Mouse (Mus musculus): ENCODE results near the gene Lrcol1. TPM values are rescaled to one million over a fixed set of nuclear protein-coding genes. Genes with fewer than 3 reads are reported as not detected.
A peak's percentile ranks its signal among the peaks of the same experiment; 100 is the strongest.

Gene Lrcol1
- total and polyA plus RNA-seq, 3 experiments = not detected

GRCm38 (mm10) chr5:110338792-110339191, 5.7 kb upstream of the Lrcol1 start:
- H3K27me3 ChIP-seq (ENCODE audit: control insufficient read depth, insufficient read depth, low read length) = peaks cover 8% of the 10 kb centered on the region
- TF ChIP-seq CTCF (IDR thresholded peaks at IDR 0.05) (no peak), POLR2A (IDR thresholded peaks at IDR 0.05; ENCODE audit: insufficient read depth, low read depth, low read length) (no peak), EP300 (IDR thresholded peaks at IDR 0.05; ENCODE audit: insufficient read depth, low read depth, low read length) (no peak)
- WGBS = 33% methylated on average over 2 of the region's 2 CpGs
- peak in 1 of 2 experiments; percentile 15 for DNase-seq
- intact Hi-C loops (cut with DNase I) = no loop called here
- no peak overlapping the region for H3K9ac ChIP-seq (ENCODE audit: low read depth, low read length)
- no peak overlapping the region for H3K27ac ChIP-seq
- H3K4me1 ChIP-seq (ENCODE audit: control insufficient read depth, insufficient read depth, low read length) = no peaks in the 10 kb centered on the region
- no peak overlapping the region for H3K4me3 ChIP-seq
- H3K79me2 ChIP-seq (replicated peaks; ENCODE audit: control insufficient read depth, insufficient read depth, low read length) = no peaks in the 10 kb centered on the region
- no peaks in the 10 kb centered on the region for H3K36me3 ChIP-seq (ENCODE audit: control insufficient read depth, insufficient read depth, low read length)

DNA sequence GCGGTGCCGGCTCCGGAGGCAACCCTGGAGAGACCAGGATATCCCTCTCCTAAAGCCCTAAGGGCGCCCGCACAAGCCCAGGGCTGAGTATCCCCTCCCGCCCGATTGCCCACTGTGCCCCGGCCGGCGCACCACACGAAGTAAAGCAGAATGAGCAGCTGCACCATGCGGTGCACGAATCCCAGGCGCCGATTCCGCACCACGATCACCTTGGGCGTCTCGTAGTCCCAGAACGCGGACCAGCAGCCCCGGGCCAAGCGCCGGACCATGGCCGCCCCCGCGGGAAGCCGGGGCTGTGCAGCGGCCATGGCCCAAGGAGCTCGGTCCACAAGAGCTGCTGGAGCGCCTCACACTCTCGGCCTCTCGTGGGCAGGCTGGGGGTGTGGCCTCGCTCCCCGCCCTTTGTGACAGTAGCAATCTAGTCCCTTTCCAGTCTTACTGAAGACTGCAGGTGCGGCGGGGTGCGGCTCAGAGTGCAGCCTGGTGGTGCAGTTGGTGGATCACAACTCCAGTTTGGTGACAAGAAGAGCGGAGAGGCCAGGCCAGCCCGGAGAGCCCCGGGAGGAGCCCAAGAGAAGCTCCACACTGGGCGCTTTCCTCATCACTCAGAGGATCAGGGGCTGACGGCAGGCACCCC, 1.8 kb upstream of the Lrcol1 start, which contains the start of gene P2rx2:
P2rx2 (minus strand) TSS at position 565 of the 637 bp plus-strand sequence.
- TF ChIP-seq CTCF (IDR thresholded peaks at IDR 0.05) (no peak), POLR2A (IDR thresholded peaks at IDR 0.05; ENCODE audit: insufficient read depth, low read depth, low read length) (no peak), EP300 (IDR thresholded peaks at IDR 0.05; ENCODE audit: insufficient read depth, low read depth, low read length) (no peak)
- Histone ChIP-seq H3K27me3 (ENCODE audit: control insufficient read depth, insufficient read depth, low read length) (peaks cover 8% of the 10 kb centered on the region), H3K27ac (no peak within 1 kb of the TSS), H3K4me3 (peak within 1 kb of the TSS; percentile 38), H3K79me2 (replicated peaks; ENCODE audit: control insufficient read depth, insufficient read depth, low read length) (no peaks in the 10 kb centered on the region), H3K4me1 (ENCODE audit: control insufficient read depth, insufficient read depth, low read length) (no peaks in the 10 kb centered on the region), H3K9ac (ENCODE audit: low read depth, low read length) (0 out of 2 replicates have a peak within 1 kb of the TSS, but pooled peaks have one; percentile 16), H3K36me3 (ENCODE audit: control insufficient read depth, insufficient read depth, low read length) (no peaks in the 10 kb centered on the region)
- intact Hi-C loops (cut with DNase I) = no loop called here
- WGBS = 3% methylated on average over 43 of the region's 43 CpGs
- DNase-seq = peak; percentile 14 to 35

GRCm38 (mm10) chr5:110345553-110345952, 1.0 kb downstream of the Lrcol1 start:
- Histone ChIP-seq H3K79me2 (replicated peaks; ENCODE audit: control insufficient read depth, insufficient read depth, low read length) (no peaks in the 10 kb centered on the region), H3K36me3 (ENCODE audit: control insufficient read depth, insufficient read depth, low read length) (no peaks in the 10 kb centered on the region), H3K27me3 (ENCODE audit: control insufficient read depth, insufficient read depth, low read length) (peaks cover 8% of the 10 kb centered on the region), H3K9ac (ENCODE audit: low read depth, low read length) (no peak overlapping the region), H3K4me3 (no peak overlapping the region), H3K27ac (no peak overlapping the region), H3K4me1 (ENCODE audit: control insufficient read depth, insufficient read depth, low read length) (no peaks in the 10 kb centered on the region)
- 76% methylated on average over 4 of the region's 4 CpGs for WGBS
- no peak for TF ChIP-seq CTCF (IDR thresholded peaks at IDR 0.05)
- TF ChIP-seq EP300 (IDR thresholded peaks at IDR 0.05; ENCODE audit: insufficient read depth, low read depth, low read length) = no peak
- no peak for TF ChIP-seq POLR2A (IDR thresholded peaks at IDR 0.05; ENCODE audit: insufficient read depth, low read depth, low read length)
- no peak for DNase-seq
- intact Hi-C loops (cut with DNase I) = no loop called here

GRCm38 (mm10) chr5:110347006-110347405, 2.5 kb downstream of the Lrcol1 start:
- no peak for DNase-seq
- TF ChIP-seq EP300 (IDR thresholded peaks at IDR 0.05; ENCODE audit: insufficient read depth, low read depth, low read length) (no peak), CTCF (IDR thresholded peaks at IDR 0.05) (no peak), POLR2A (IDR thresholded peaks at IDR 0.05; ENCODE audit: insufficient read depth, low read depth, low read length) (no peak)
- intact Hi-C loops (cut with DNase I) = no loop called here
- WGBS = 79% methylated on average over 8 of the region's 8 CpGs
- Histone ChIP-seq H3K36me3 (ENCODE audit: control insufficient read depth, insufficient read depth, low read length) (no peaks in the 10 kb centered on the region), H3K9ac (ENCODE audit: low read depth, low read length) (no peak overlapping the region), H3K4me3 (no peak overlapping the region), H3K79me2 (replicated peaks; ENCODE audit: control insufficient read depth, insufficient read depth, low read length) (no peaks in the 10 kb centered on the region), H3K27me3 (ENCODE audit: control insufficient read depth, insufficient read depth, low read length) (peaks cover 8% of the 10 kb centered on the region), H3K27ac (no peak overlapping the region), H3K4me1 (ENCODE audit: control insufficient read depth, insufficient read depth, low read length) (no peaks in the 10 kb centered on the region)

DNA sequence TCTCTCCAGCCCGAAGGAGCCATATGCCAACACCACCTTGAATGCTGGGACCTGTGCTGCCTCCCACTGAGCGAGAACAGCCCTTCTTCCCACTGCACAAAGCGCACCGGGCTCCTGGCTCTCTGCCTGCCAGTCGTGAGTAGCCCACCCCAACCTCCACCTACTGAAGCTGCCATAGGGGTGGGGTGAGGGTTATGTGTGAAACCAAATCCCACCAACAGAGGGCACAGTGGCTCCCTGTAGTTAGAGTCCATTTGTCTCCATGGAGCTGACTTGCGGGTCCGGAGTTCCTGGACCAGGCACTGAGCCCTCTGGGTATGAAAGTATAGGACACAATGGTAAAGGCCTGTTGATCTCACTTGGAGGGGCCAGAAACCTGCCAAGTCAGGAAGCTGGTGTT, 10.2 kb downstream of the Lrcol1 start:
- no peak for DNase-seq
- intact Hi-C loops (cut with DNase I) = loop anchor here (5.0 kb wide), 1 partner anchor 138 kb away; no protein-coding TSS in a partner anchor

GRCm38 (mm10) chr5:110357531-110358179, 13.1 kb downstream of the Lrcol1 start:
- peak; percentile 63 to 83 for DNase-seq
- H3K27me3 ChIP-seq (ENCODE audit: control insufficient read depth, insufficient read depth, low read length) = no peaks in the 10 kb centered on the region
- no peak overlapping the region for H3K9ac ChIP-seq (ENCODE audit: low read depth, low read length)
- H3K36me3 ChIP-seq (ENCODE audit: control insufficient read depth, insufficient read depth, low read length) = no peaks in the 10 kb centered on the region
- H3K4me1 ChIP-seq (ENCODE audit: control insufficient read depth, insufficient read depth, low read length) = no peaks in the 10 kb centered on the region
- no peaks in the 10 kb centered on the region for H3K79me2 ChIP-seq (replicated peaks; ENCODE audit: control insufficient read depth, insufficient read depth, low read length)
- WGBS = 41% methylated on average over 9 of the region's 9 CpGs
- no peak overlapping the region for H3K4me3 ChIP-seq
- intact Hi-C loops (cut with DNase I) = loop anchor here (1.0 to 5.0 kb wide), 3 partner anchors 72 to 279 kb away; no protein-coding TSS in a partner anchor
- H3K27ac ChIP-seq = no peak overlapping the region
- TF ChIP-seq POLR2A (IDR thresholded peaks at IDR 0.05; ENCODE audit: insufficient read depth, low read depth, low read length) (no peak), EP300 (IDR thresholded peaks at IDR 0.05; ENCODE audit: insufficient read depth, low read depth, low read length) (peak; percentile 82; the same call in 1 of the 2 replicates), CTCF (IDR thresholded peaks at IDR 0.05) (peak; percentile 80)

More for the DNA sequence above, 10.2 kb downstream of the Lrcol1 start:
- TF ChIP-seq EP300 (IDR thresholded peaks at IDR 0.05; ENCODE audit: insufficient read depth, low read depth, low read length) (no peak), POLR2A (IDR thresholded peaks at IDR 0.05; ENCODE audit: insufficient read depth, low read depth, low read length) (no peak), CTCF (IDR thresholded peaks at IDR 0.05) (peak; percentile 63)
- H3K9ac ChIP-seq (ENCODE audit: low read depth, low read length) = no peak overlapping the region
- no peaks in the 10 kb centered on the region for H3K4me1 ChIP-seq (ENCODE audit: control insufficient read depth, insufficient read depth, low read length)
- no peaks in the 10 kb centered on the region for H3K36me3 ChIP-seq (ENCODE audit: control insufficient read depth, insufficient read depth, low read length)
- H3K79me2 ChIP-seq (replicated peaks; ENCODE audit: control insufficient read depth, insufficient read depth, low read length) = no peaks in the 10 kb centered on the region
- 13% methylated on average over 7 of the region's 7 CpGs for WGBS
- H3K27ac ChIP-seq = no peak overlapping the region
- no peak overlapping the region for H3K4me3 ChIP-seq
- H3K27me3 ChIP-seq (ENCODE audit: control insufficient read depth, insufficient read depth, low read length) = no peaks in the 10 kb centered on the region

All from heart, adult 2 months (tissue).